ENCODE assay signal across 23 mouse cellular contexts in the genomic region with DNA sequence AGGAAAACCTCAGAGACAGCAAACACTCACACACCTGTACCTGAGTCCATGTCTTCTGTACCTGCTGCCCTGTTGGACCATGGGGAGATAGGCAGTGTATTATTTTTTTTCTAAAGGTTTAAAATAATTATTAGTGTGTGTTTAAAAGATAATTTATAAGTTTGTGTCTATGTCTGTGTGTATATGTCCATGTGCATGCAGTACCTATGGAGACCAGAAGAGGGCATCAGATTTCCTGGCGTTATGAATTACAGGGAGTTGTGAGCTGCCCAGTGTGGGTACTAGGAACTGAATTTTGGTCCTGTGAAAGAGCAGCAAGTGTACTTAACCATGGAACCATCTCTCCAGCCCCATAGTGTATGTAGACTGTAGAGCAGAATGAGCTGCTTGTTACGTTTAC. TPM values are rescaled to one million over a fixed set of nuclear protein-coding genes. Genes with fewer than 3 reads are reported as not detected.
DNase-seq lines count a peak whose midpoint lies in the region; ATAC-seq and TF ChIP-seq lines count a peak whose summit lies in the region.
"Had no signal": no experiment of that assay in that cellular context is flagged by ENCODE, and none has a peak within 500 bp of the region (broad histone marks: within the 10 kb centered on the region; RNA-seq: fewer than 3 reads in every experiment).

No protein-coding gene starts in this region.

- H3K9me3 ChIP-seq in midbrain, postnatal 0 days (ENCODE audit: low read length): no peaks in the 10 kb centered on the region
- H3K9me3 ChIP-seq in midbrain, embryonic 15.5 days: no peaks in the 10 kb centered on the region
- H3K9me3 ChIP-seq: heart, embryonic 15.5 days had no signal

- no peak overlapping the region for H3K9ac ChIP-seq in midbrain, postnatal 0 days (replicated peaks; ENCODE audit: low read length, poor library complexity, severe bottlenecking)
- H3K9ac ChIP-seq in midbrain, embryonic 15.5 days: no peak overlapping the region
- H3K9ac ChIP-seq: heart, embryonic 15.5 days; kidney, embryonic 15.5 days; neural tube, embryonic 12.5 days had no signal

- ATAC-seq in midbrain, postnatal 0 days (ENCODE audit: low FRiP score): no peak
- no peak for ATAC-seq in midbrain, embryonic 15.5 days (replicated peaks)
- ATAC-seq: activated CD4-positive, CD25-positive, alpha-beta regulatory T cell, adult 4 months; forebrain, embryonic 14.5 days had no signal

- no peak for DNase-seq in gastrocnemius, adult 2 months
- no peak for DNase-seq in gastrocnemius, postnatal 25 days
- no peak for DNase-seq in layer of hippocampus, adult 2 months (ENCODE audit: low spot score in 2 of 2)
- DNase-seq in layer of hippocampus, postnatal 14 days (ENCODE audit: low spot score in 2 of 2): no peak
- no peak for DNase-seq in midbrain, postnatal 0 days (ENCODE audit: low spot score)
- DNase-seq in cerebellum, adult 9-11 months: no peak
- DNase-seq: adrenal gland, adult 2 months; cerebellum, adult 8-10 months; cerebellum, postnatal 36 days; kidney, adult 11 months; kidney, postnatal 36 days; layer of hippocampus, postnatal 36 days; liver; lung, adult 18-20 months; lung, postnatal 14 days; midbrain, embryonic 14.5 days; thymus, postnatal 4 days had no signal

- no peak overlapping the region for H3K27ac ChIP-seq in gastrocnemius, adult 2 months
- no peak overlapping the region for H3K27ac ChIP-seq in layer of hippocampus, adult 2 months
- no peak overlapping the region for H3K27ac ChIP-seq in midbrain, postnatal 0 days (ENCODE audit: low read depth, low read length)
- H3K27ac ChIP-seq in midbrain, embryonic 15.5 days: no peak overlapping the region
- H3K27ac ChIP-seq: heart, embryonic 15.5 days; kidney, embryonic 15.5 days; neural tube, embryonic 12.5 days had no signal

- intact Hi-C loops in gastrocnemius, adult 2 months (cut with DNase I): no loop called here

- peaks cover 10% of the 10 kb centered on the region for H3K36me3 ChIP-seq in midbrain, postnatal 0 days (ENCODE audit: insufficient read depth, low read length)
- 0 out of 2 replicates have a peak, but pooled peaks cover 6% of the 10 kb centered on the region for H3K36me3 ChIP-seq in midbrain, embryonic 15.5 days (replicated peaks)

- H3K4me1 ChIP-seq in midbrain, postnatal 0 days (ENCODE audit: insufficient read depth, low read length): 0 out of 2 replicates have a peak, but pooled peaks cover 4% of the 10 kb centered on the region
- peaks cover 36% of the 10 kb centered on the region for H3K4me1 ChIP-seq in midbrain, embryonic 15.5 days
- H3K4me1 ChIP-seq: heart, embryonic 15.5 days had no signal

- 89% methylated on average over 2 of the region's 2 CpGs for WGBS in midbrain, postnatal 0 days
- WGBS in midbrain, embryonic 15.5 days: 91% methylated on average over 2 of the region's 2 CpGs

- H3K27me3 ChIP-seq in midbrain, postnatal 0 days (ENCODE audit: insufficient read depth, low read length): no peaks in the 10 kb centered on the region
- H3K27me3 ChIP-seq in midbrain, embryonic 15.5 days (replicated peaks): no peaks in the 10 kb centered on the region
- H3K27me3 ChIP-seq: heart, embryonic 15.5 days; kidney, embryonic 15.5 days; neural tube, embryonic 12.5 days had no signal

- no peak overlapping the region for H3K4me2 ChIP-seq in midbrain, postnatal 0 days (ENCODE audit: low read depth, low read length, poor library complexity, severe bottlenecking)
- no peak overlapping the region for H3K4me2 ChIP-seq in midbrain, embryonic 15.5 days
- H3K4me2 ChIP-seq: heart, embryonic 15.5 days; kidney, embryonic 15.5 days; neural tube, embryonic 12.5 days had no signal

- no peak overlapping the region for H3K4me3 ChIP-seq in gastrocnemius, adult 2 months
- no peak overlapping the region for H3K4me3 ChIP-seq in layer of hippocampus, adult 2 months
- no peak overlapping the region for H3K4me3 ChIP-seq in midbrain, postnatal 0 days (ENCODE audit: low read depth, low read length)
- H3K4me3 ChIP-seq in midbrain, embryonic 15.5 days: no peak overlapping the region
- H3K4me3 ChIP-seq: heart, embryonic 15.5 days; kidney, embryonic 15.5 days; neural tube, embryonic 12.5 days had no signal

- TF ChIP-seq CTCF in gastrocnemius, adult 2 months (IDR thresholded peaks at IDR 0.05): peak; percentile 34; the same call in 1 of the 2 replicates
- TF ChIP-seq CTCF in layer of hippocampus, adult 2 months (conservative IDR thresholded peaks at IDR 0.05): peak; percentile 64
- TF ChIP-seq CTCF in midbrain, postnatal 0 days (IDR thresholded peaks at IDR 0.05): peak; percentile 53

RNA-seq across cellular contexts. Expression of a gene that starts 24.2 kb away (rescaled TPM):
- total RNA-seq in gastrocnemius, adult 2 months (2021): 10 to 100 TPM; 24.1 to 24.3 TPM
- 10 to 100 TPM; 26.0 to 27.1 TPM for total RNA-seq in gastrocnemius, postnatal 25 days (2021)
- 10 to 100 TPM; 31.4 to 31.8 TPM for total RNA-seq in layer of hippocampus, adult 2 months (2021)
- 10 to 100 TPM; 34.9 to 35.6 TPM for total RNA-seq in layer of hippocampus, postnatal 14 days (2021)
- total RNA-seq in midbrain, postnatal 0 days (2014; rRNA removed): 57.4 and 60.8 TPM in 2 replicates
- polyA plus RNA-seq in midbrain, postnatal 0 days (2015; fragmentation: Nextera tagmentation; extraction: Ambion mirVana): 69.8 and 70.1 TPM in 2 replicates
- 62.5 and 66.3 TPM in 2 replicates for polyA plus RNA-seq in midbrain, embryonic 15.5 days (2015; fragmentation: Nextera tagmentation; extraction: Ambion mirVana)
